Mouse (Mus musculus) CH12.LX (cell line): ENCODE measurements around the gene Stx12. TPM values are rescaled to one million over a fixed set of nuclear protein-coding genes. Genes with fewer than 3 reads are reported as not detected.

Source experiments
- DNase-seq: peaks from one replicate; pipeline ENCODE4 v3.0.0-alpha.2; 2013; ENCODE audit errors: extremely low read depth
- H3K27ac ChIP-seq: 2 replicates; pipeline ENCODE4 v1.5.1; 2012; ENCODE audit warnings: low read depth, mild to moderate bottlenecking, control low read depth, moderate library complexity; ENCODE audit not compliant: insufficient read depth
- H3K27me3 ChIP-seq: replicated peaks from 2 replicates; pipeline ENCODE3; 2012; ENCODE audit warnings: inconsistent platforms
- H3K36me3 ChIP-seq, 2 experiments: replicated peaks in 1 of 2; 2 replicates each; pipeline versions ENCODE3 to v1.6.1; 2012; ENCODE audit warnings: inconsistent platforms in 1 of 2, low read length in 1 of 2, mild to moderate bottlenecking in 1 of 2, mixed read lengths in 1 of 2, moderate library complexity in 1 of 2; ENCODE audit not compliant: control insufficient read depth in 1 of 2, insufficient read depth in 1 of 2
- H3K4me1 ChIP-seq, 2 experiments: 2 replicates each; pipeline ENCODE4 v1.6.1; 2012; ENCODE audit warnings: inconsistent platforms in 1 of 2, moderate library complexity in 1 of 2; ENCODE audit not compliant: insufficient read depth in 2 of 2, control insufficient read depth in 1 of 2
- H3K4me2 ChIP-seq: 2 replicates; pipeline ENCODE4 v1.6.1; 2012; ENCODE audit warnings: low read depth, mild to moderate bottlenecking, control low read depth; ENCODE audit not compliant: poor library complexity, insufficient read depth, severe bottlenecking
- H3K4me3 ChIP-seq, 3 experiments: fragments of 150-350 bp in 1 of 3; sonication (generic) in 1 of 3; replicated peaks in 1 of 3; 2 replicates each; pipeline versions ENCODE3 to v1.5.1; 2011 to 2012; ENCODE audit warnings: low read depth in 2 of 3, low read length in 2 of 3, mild to moderate bottlenecking in 2 of 3, moderate library complexity in 2 of 3, control low read depth in 1 of 3, improper control_type of control experiment in 1 of 3, inconsistent platforms in 1 of 3, mixed read lengths in 1 of 3; ENCODE audit not compliant: poor library complexity in 1 of 3
- H3K79me2 ChIP-seq: replicated peaks from 2 replicates; pipeline ENCODE4 v1.6.1; 2012; ENCODE audit warnings: mild to moderate bottlenecking, moderate library complexity; ENCODE audit not compliant: control insufficient read depth, poor library complexity, insufficient read depth, severe bottlenecking; ENCODE audit errors: extremely low read depth
- H3K9ac ChIP-seq: 2 replicates; pipeline ENCODE4 v1.6.1; 2012; ENCODE audit warnings: low read depth, mild to moderate bottlenecking, control low read depth, moderate library complexity; ENCODE audit not compliant: insufficient read depth
- H3K9me3 ChIP-seq: replicated peaks from 2 replicates; pipeline ENCODE3; 2012; ENCODE audit warnings: low read length, inconsistent platforms, mixed read lengths
- BHLHE40 ChIP-seq: IDR thresholded peaks from 2 replicates; pipeline ENCODE4 v1.6.1; 2011; ENCODE audit warnings: mild to moderate bottlenecking, low read depth, low read length, improper control_type of control experiment
- CHD1 ChIP-seq: IDR thresholded peaks from 2 replicates; pipeline ENCODE4 v1.6.1; 2012; ENCODE audit warnings: low read depth, low read length, improper control_type of control experiment, inconsistent platforms
- CHD2 ChIP-seq: IDR thresholded peaks from 2 replicates; pipeline ENCODE4 v1.6.1; 2011; ENCODE audit warnings: low read length, improper control_type of control experiment
- CTCF ChIP-seq, 2 experiments: IDR thresholded peaks in 1 of 2; conservative IDR thresholded peaks in 1 of 2; 2 replicates each; pipeline ENCODE4 v1.5.1; 2011 to 2012; ENCODE audit warnings: low read depth in 2 of 2, low read length in 2 of 2, improper control_type of control experiment in 1 of 2, inconsistent platforms in 1 of 2, mild to moderate bottlenecking in 1 of 2, moderate library complexity in 1 of 2
- E2F4 ChIP-seq: IDR thresholded peaks from 2 replicates; pipeline ENCODE4 v1.6.1; 2011; ENCODE audit warnings: low read depth, low read length, improper control_type of control experiment; ENCODE audit not compliant: insufficient replicate concordance
- ELF1 ChIP-seq: IDR thresholded peaks from 2 replicates; pipeline ENCODE4 v1.6.1; 2014; ENCODE audit warnings: low read depth, mild to moderate bottlenecking, inconsistent platforms, low read length, improper control_type of control experiment
- EP300 ChIP-seq: IDR thresholded peaks from 2 replicates; pipeline ENCODE4 v1.6.1; 2011; ENCODE audit warnings: low read length, improper control_type of control experiment
- ETS1 ChIP-seq: conservative IDR thresholded peaks from 2 replicates; pipeline ENCODE4 v1.6.1; 2012; ENCODE audit warnings: low read depth, mild to moderate bottlenecking, inconsistent platforms, low read length, improper control_type of control experiment, moderate library complexity
- IRF4 ChIP-seq: IDR thresholded peaks from 2 replicates; pipeline ENCODE4 v1.6.1; 2014; ENCODE audit warnings: low read depth, mild to moderate bottlenecking, inconsistent platforms, low read length, improper control_type of control experiment
- JUN ChIP-seq: IDR thresholded peaks from 2 replicates; pipeline ENCODE4 v1.6.1; 2011; ENCODE audit warnings: low read depth, mild to moderate bottlenecking, low read length, improper control_type of control experiment, moderate library complexity; ENCODE audit not compliant: insufficient read depth
- JUND ChIP-seq: conservative IDR thresholded peaks from 2 replicates; pipeline ENCODE4 v1.6.1; 2011; ENCODE audit warnings: low read depth, low read length, improper control_type of control experiment
- MAX ChIP-seq: IDR thresholded peaks from 2 replicates; pipeline ENCODE4 v1.6.1; 2011; ENCODE audit warnings: low read length, improper control_type of control experiment
- MAZ ChIP-seq: IDR thresholded peaks from 2 replicates; pipeline ENCODE4 v1.6.1; 2012; ENCODE audit warnings: low read depth, mild to moderate bottlenecking, inconsistent platforms, low read length, improper control_type of control experiment, moderate library complexity
- MEF2A ChIP-seq: IDR thresholded peaks from 2 replicates; pipeline ENCODE4 v1.6.1; 2014; ENCODE audit warnings: low read depth, mild to moderate bottlenecking, inconsistent platforms, low read length, improper control_type of control experiment, borderline replicate concordance
- MXI1 ChIP-seq: IDR thresholded peaks from 2 replicates; pipeline ENCODE4 v1.6.1; 2011; ENCODE audit warnings: mild to moderate bottlenecking, low read depth, low read length, improper control_type of control experiment
- MYC ChIP-seq: IDR thresholded peaks from 2 replicates; pipeline ENCODE4 v1.6.1; 2011; ENCODE audit warnings: low read depth, mild to moderate bottlenecking, improper control_type of control experiment, low read length
- NELFE ChIP-seq: IDR thresholded peaks from 2 replicates; pipeline ENCODE4 v1.6.1; 2011; ENCODE audit warnings: low read depth, low read length, improper control_type of control experiment
- NRF1 ChIP-seq: IDR thresholded peaks from 2 replicates; pipeline ENCODE4 v1.6.1; 2014; ENCODE audit warnings: low read depth, mild to moderate bottlenecking, inconsistent platforms, low read length, improper control_type of control experiment, moderate library complexity
- PAX5 ChIP-seq: IDR thresholded peaks from 2 replicates; pipeline ENCODE4 v1.6.1; 2012; ENCODE audit warnings: low read length, inconsistent platforms, mixed read lengths
- POLR2A ChIP-seq: IDR thresholded peaks from 2 replicates; pipeline ENCODE4 v1.6.1; 2011; ENCODE audit warnings: low read depth, mild to moderate bottlenecking, improper control_type of control experiment, low read length
- RAD21 ChIP-seq: IDR thresholded peaks from 2 replicates; pipeline ENCODE4 v1.6.1; 2011; ENCODE audit warnings: low read depth, mild to moderate bottlenecking, low read length, improper control_type of control experiment, moderate library complexity
- RCOR1 ChIP-seq: conservative IDR thresholded peaks from 2 replicates; pipeline ENCODE4 v1.6.1; 2012; ENCODE audit warnings: low read depth, mild to moderate bottlenecking, inconsistent platforms, low read length, improper control_type of control experiment
- SIN3A ChIP-seq: IDR thresholded peaks from 2 replicates; pipeline ENCODE4 v1.6.1; 2012; ENCODE audit warnings: low read length, improper control_type of control experiment, inconsistent platforms
- SMC3 ChIP-seq: IDR thresholded peaks from 2 replicates; pipeline ENCODE4 v1.6.1; 2011; ENCODE audit warnings: low read depth, low read length, improper control_type of control experiment
- TBP ChIP-seq: conservative IDR thresholded peaks from 2 replicates; pipeline ENCODE4 v1.6.1; 2011; ENCODE audit warnings: low read depth, low read length, improper control_type of control experiment
- UBTF ChIP-seq: IDR thresholded peaks from 2 replicates; pipeline ENCODE4 v1.6.1; 2012; ENCODE audit warnings: low read depth, mild to moderate bottlenecking, inconsistent platforms, low read length, improper control_type of control experiment, moderate library complexity
- USF1 ChIP-seq: IDR thresholded peaks from 2 replicates; pipeline ENCODE4 v1.6.1; 2014; ENCODE audit warnings: low read depth, mild to moderate bottlenecking, inconsistent platforms, low read length, improper control_type of control experiment
- USF2 ChIP-seq: conservative IDR thresholded peaks from 2 replicates; pipeline ENCODE4 v1.6.1; 2011; ENCODE audit warnings: low read depth, low read length, improper control_type of control experiment
- ZC3H11A ChIP-seq: IDR thresholded peaks from 2 replicates; pipeline ENCODE4 v1.6.1; 2012; ENCODE audit warnings: low read depth, mild to moderate bottlenecking, inconsistent platforms, low read length, improper control_type of control experiment
- ZKSCAN1 ChIP-seq: IDR thresholded peaks from 2 replicates; pipeline ENCODE4 v1.6.1; 2012; ENCODE audit warnings: low read depth, inconsistent platforms, low read length, improper control_type of control experiment, borderline replicate concordance
- ZMIZ1 ChIP-seq: IDR thresholded peaks from 2 replicates; pipeline ENCODE4 v1.6.1; 2012; ENCODE audit warnings: low read depth, mild to moderate bottlenecking, inconsistent platforms, low read length, improper control_type of control experiment
- ZNF384 ChIP-seq: IDR thresholded peaks from 2 replicates; pipeline ENCODE4 v1.6.1; 2012; ENCODE audit warnings: low read depth, low read length, improper control_type of control experiment, inconsistent platforms
- dilution Hi-C: fragments of 300-500 bp; cut with MboI; formaldehyde crosslinking; loops from 2 replicates; pipeline ENCODE4 v1.14.3; 2020; ENCODE audit warnings: low sequenced_read_pairs; ENCODE audit not compliant: extremely low pct_unique_long_range_greater_than_20kb, extremely low pct_ligation_motif_present
- in situ Hi-C: fragments of 300-500 bp; cut with MboI; formaldehyde crosslinking; loops from 3 replicates; pipeline ENCODE4 v1.14.3; 2019; ENCODE audit warnings: low sequenced_read_pairs, low pct_ligation_motif_present, low pct_unique_long_range_greater_than_20kb, mixed read lengths
- polyA plus RNA-seq: library from polyadenylated mRNA; unstranded; fragments of >175 nt; gene quantifications from 2 replicates; pipeline ENCODE4 v1.2.1, GENCODE M21; 2012; ENCODE audit warnings: low read depth; ENCODE audit not compliant: insufficient read length
- total RNA-seq, 2 experiments: library from RNA; depleted of rRNA; stranded (reverse); fragments of 300-350 nt in 1 of 2; fragments of >200 nt in 1 of 2; gene quantifications; 2 replicates each; pipeline ENCODE4 v1.2.3; 2012 to 2014

The Stx12 gene
- total and polyA plus RNA-seq, 3 experiments: 14.5 to 17.3 (median 15.7) TPM

DNA sequence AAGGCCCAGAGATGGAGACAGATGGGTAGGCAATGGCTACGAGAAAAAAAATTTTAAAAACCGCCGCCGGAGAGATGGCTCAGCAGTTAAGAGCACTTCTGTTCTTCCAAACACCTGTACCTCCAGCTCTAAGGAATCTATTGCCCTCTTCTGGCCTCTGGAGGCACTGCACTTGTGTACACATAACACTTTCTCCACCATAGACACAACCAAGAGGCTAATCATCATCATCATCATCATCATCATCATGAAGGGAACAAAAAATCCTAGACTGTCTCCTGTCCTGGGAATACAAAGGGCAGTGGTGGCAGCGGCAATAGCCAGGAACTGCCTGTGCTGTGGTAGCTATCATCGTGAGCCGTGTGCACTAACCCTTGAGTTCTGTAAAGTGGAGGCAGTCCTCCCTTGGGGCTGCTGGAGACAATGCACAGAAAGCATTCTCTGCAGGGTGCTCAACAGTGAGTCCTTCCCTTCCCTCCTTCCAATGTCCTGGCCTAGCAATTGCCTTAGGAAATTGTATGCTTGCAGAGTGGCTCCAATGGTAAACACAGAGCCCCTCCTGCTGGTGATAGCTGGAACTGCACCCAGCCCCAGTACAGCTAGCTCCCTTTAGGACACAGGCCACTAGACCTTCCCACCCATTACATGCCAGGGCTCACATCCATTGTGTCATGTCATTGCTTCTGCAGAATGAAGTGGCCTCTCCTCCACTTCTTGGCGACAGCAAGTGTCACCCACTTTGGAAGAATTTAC lies 60.5 kb downstream of the Stx12 start:
- H3K27me3 ChIP-seq: no peaks in the 10 kb centered on the region
- H3K27ac ChIP-seq: no peak overlapping the region
- in situ Hi-C loops (no loop called here), dilution Hi-C loops (no loop called here)
- H3K4me3 ChIP-seq: no peak overlapping the region
- peaks cover 0 to 27% of the 10 kb centered on the region in 2 experiments; a peak in 2 of 4 replicates for H3K4me1 ChIP-seq
- H3K9ac ChIP-seq: no peak overlapping the region
- H3K36me3 ChIP-seq: peaks cover 32 to 44% of the 10 kb centered on the region in 2 experiments
- H3K79me2 ChIP-seq: no peaks in the 10 kb centered on the region
- peak; percentile 86 for DNase-seq
- TF ChIP-seq SIN3A (peak; percentile 69), CHD2 (peak; percentile 44; the same call in 1 of the 2 replicates), USF1 (no peak), JUN (no peak), E2F4 (no peak), EP300 (no peak), CTCF (conservative IDR thresholded peaks at IDR 0.05 in 1 of 2, IDR thresholded peaks at IDR 0.05 in 1 of 2; ENCODE audit: low read depth in 2 of 2, low read length in 2 of 2) (peak; percentile 96 to 98), ETS1 (no peak), IRF4 (peak; percentile 29), PAX5 (no peak), NRF1 (0 out of 2 replicates have a peak, but pooled peaks have one; percentile 8), POLR2A (no peak), CHD1 (no peak), BHLHE40 (peak; percentile 27; the same call in 1 of the 2 replicates), USF2 (no peak), TBP (no peak), ELF1 (no peak), RCOR1 (no peak), UBTF (no peak), ZC3H11A (peak; percentile 96), RAD21 (peak; percentile 99), MAZ (0 out of 2 replicates have a peak, but pooled peaks have one; percentile 47), NELFE (peak; percentile 51; the same call in 1 of the 2 replicates), ZNF384 (peak; percentile 86), ZMIZ1 (0 out of 2 replicates have a peak, but pooled peaks have one; percentile 18), ZKSCAN1 (no peak), MYC (peak; percentile 42; the same call in 1 of the 2 replicates), MEF2A (peak; percentile 13), MAX (peak; percentile 53; the same call in 1 of the 2 replicates), MXI1 (peak; percentile 66; the same call in 1 of the 2 replicates), JUND (0 out of 2 replicates have a peak, but pooled peaks have one; percentile 6), SMC3 (peak; percentile 97)
- no peaks in the 10 kb centered on the region for H3K9me3 ChIP-seq
- H3K4me2 ChIP-seq: no peak overlapping the region
